Mouse (Mus musculus) midbrain, embryonic 15.5 days (tissue): ENCODE data around the gene Ferd3l. TPM values are rescaled to one million over a fixed set of nuclear protein-coding genes. Genes with fewer than 3 reads are reported as not detected.

ENCODE experiments used
- ATAC-seq: fragments of 200-750 bp; cut with Nextera tagmentation; replicated peaks from 2 replicates; pipeline ENCODE4 v1.8.0; 2017; ENCODE audit warnings: moderate TSS enrichment
- H3K27ac ChIP-seq: fragments of 300-500 bp; sonication (generic); 2 replicates; pipeline ENCODE4 v1.5.1; 2015; ENCODE audit warnings: mild to moderate bottlenecking, inconsistent platforms
- H3K27me3 ChIP-seq: fragments of 300-500 bp; sonication (generic); replicated peaks from 2 replicates; pipeline ENCODE4 v1.6.1; 2015; ENCODE audit warnings: inconsistent platforms
- H3K36me3 ChIP-seq: fragments of 300-500 bp; sonication (generic); replicated peaks from 2 replicates; pipeline ENCODE4 v1.6.1; 2015; ENCODE audit warnings: inconsistent platforms
- H3K4me1 ChIP-seq: fragments of 300-500 bp; sonication (generic); 2 replicates; pipeline ENCODE4 v1.6.1; 2015; ENCODE audit warnings: inconsistent platforms
- H3K4me2 ChIP-seq: fragments of 300-500 bp; sonication (generic); 2 replicates; pipeline ENCODE4 v1.6.1; 2015; ENCODE audit warnings: inconsistent platforms, mild to moderate bottlenecking, moderate library complexity
- H3K4me3 ChIP-seq: fragments of 300-500 bp; sonication (generic); 2 replicates; pipeline ENCODE4 v1.5.1; 2015; ENCODE audit warnings: mild to moderate bottlenecking, inconsistent platforms
- H3K9ac ChIP-seq: fragments of 300-500 bp; sonication (generic); 2 replicates; pipeline ENCODE4 v1.6.1; 2015; ENCODE audit warnings: mild to moderate bottlenecking, inconsistent platforms
- H3K9me3 ChIP-seq: fragments of 300-500 bp; sonication (generic); 2 replicates; pipeline ENCODE4 v1.6.1; 2016; ENCODE audit warnings: inconsistent platforms
- WGBS: fragments of 180-500 bp; shearing (Covaris S2); methylation state at CpG from one replicate; pipeline ENCODE4 v1.1.7; 2015; ENCODE audit warnings: mixed read lengths; 5-methylcytosine and 5-hydroxymethylcytosine counted together
- polyA plus RNA-seq: library from polyadenylated mRNA; unstranded; fragments of >200 nt; fragmentation: Nextera tagmentation; extraction: Ambion mirVana; gene quantifications from 2 replicates; pipeline ENCODE4 v1.2.1, GENCODE M21; 2015

Gene Ferd3l
- polyA plus RNA-seq: 0.71 and 0.86 TPM in 2 replicates

GRCm38 (mm10) chr12:33928331-33929192 lies at the start of gene Ferd3l:
Ferd3l (plus strand) TSS chr12:33928425.
- peak within 1 kb of the TSS; percentile 15; the same call in 1 of the 2 replicates for H3K9ac ChIP-seq

GRCm38 (mm10) chr12:33893956-33894355 lies 34.3 kb upstream of the Ferd3l start:
- H3K4me2 ChIP-seq: no peak overlapping the region
- H3K9ac ChIP-seq: no peak overlapping the region
- H3K4me3 ChIP-seq: no peak overlapping the region
- 89% methylated on average over 2 of the region's 2 CpGs for WGBS
- H3K9me3 ChIP-seq: no peaks in the 10 kb centered on the region
- no peak overlapping the region for H3K27ac ChIP-seq
- H3K27me3 ChIP-seq: no peaks in the 10 kb centered on the region
- no peaks in the 10 kb centered on the region for H3K4me1 ChIP-seq
- no peaks in the 10 kb centered on the region for H3K36me3 ChIP-seq
- no peak for ATAC-seq

More at GRCm38 (mm10) chr12:33928331-33929192, at the start of gene Ferd3l:
- Histone ChIP-seq H3K4me3 (peak within 1 kb of the TSS; percentile 37), H3K9me3 (no peaks in the 10 kb centered on the region), H3K36me3 (no peaks in the 10 kb centered on the region), H3K4me2 (peak within 1 kb of the TSS; percentile 68), H3K27ac (no peak within 1 kb of the TSS), H3K4me1 (peaks cover 20% of the 10 kb centered on the region), H3K27me3 (peaks cover 14% of the 10 kb centered on the region)
- 1% methylated on average over 39 of the region's 39 CpGs for WGBS
- ATAC-seq: peak; percentile 56

- H3K36me3 ChIP-seq: no peaks in the 10 kb centered on the region
- no peaks in the 10 kb centered on the region for H3K9me3 ChIP-seq
- no peaks in the 10 kb centered on the region for H3K4me1 ChIP-seq
- no peak overlapping the region for H3K27ac ChIP-seq
- no peak overlapping the region for H3K4me2 ChIP-seq
- no peak overlapping the region for H3K4me3 ChIP-seq
- no peaks in the 10 kb centered on the region for H3K27me3 ChIP-seq
- ATAC-seq: no peak
- H3K9ac ChIP-seq: no peak overlapping the region
- 85% methylated on average over 1 of the region's 1 CpGs for WGBS
Measured at GRCm38 (mm10) chr12:33894621-33895020, 33.6 kb upstream of the Ferd3l start.

- peaks cover 20% of the 10 kb centered on the region for H3K4me1 ChIP-seq
- 12% methylated on average over 3 of the region's 3 CpGs for WGBS
- H3K4me2 ChIP-seq: no peak overlapping the region
- no peaks in the 10 kb centered on the region for H3K9me3 ChIP-seq
- H3K27ac ChIP-seq: no peak overlapping the region
- no peak for ATAC-seq
- H3K9ac ChIP-seq: no peak overlapping the region
- peaks cover 14% of the 10 kb centered on the region for H3K27me3 ChIP-seq
- H3K4me3 ChIP-seq: no peak overlapping the region
- H3K36me3 ChIP-seq: no peaks in the 10 kb centered on the region
Measured at GRCm38 (mm10) chr12:33926751-33927150, 1.5 kb upstream of the Ferd3l start.

- Histone ChIP-seq H3K9ac (no peak overlapping the region), H3K27ac (no peak overlapping the region), H3K36me3 (no peaks in the 10 kb centered on the region), H3K4me3 (peak overlapping the region; percentile 37), H3K4me2 (peak overlapping the region; percentile 68), H3K27me3 (peaks cover 14% of the 10 kb centered on the region), H3K4me1 (peaks cover 20% of the 10 kb centered on the region), H3K9me3 (no peaks in the 10 kb centered on the region)
- peak; percentile 45; the same call in 1 of the 2 replicates for ATAC-seq
- 1% methylated on average over 15 of the region's 15 CpGs for WGBS
Measured at GRCm38 (mm10) chr12:33927334-33928098, 709 bp upstream of the Ferd3l start.

- Histone ChIP-seq H3K4me3 (no peak overlapping the region), H3K9ac (no peak overlapping the region), H3K36me3 (no peaks in the 10 kb centered on the region), H3K4me2 (no peak overlapping the region), H3K9me3 (no peaks in the 10 kb centered on the region), H3K4me1 (peaks cover 11% of the 10 kb centered on the region), H3K27ac (no peak overlapping the region), H3K27me3 (peaks cover 52% of the 10 kb centered on the region)
- WGBS: 4% methylated on average over 3 of the region's 3 CpGs
- no peak for ATAC-seq
Measured at GRCm38 (mm10) chr12:33952843-33953242, 24.6 kb downstream of the Ferd3l start.

- 8% methylated on average over 8 of the region's 8 CpGs for WGBS
- no peak for ATAC-seq
- H3K27ac ChIP-seq: no peak overlapping the region
- no peak overlapping the region for H3K4me2 ChIP-seq
- peaks cover 20% of the 10 kb centered on the region for H3K4me1 ChIP-seq
- H3K9ac ChIP-seq: no peak overlapping the region
- no peaks in the 10 kb centered on the region for H3K9me3 ChIP-seq
- H3K27me3 ChIP-seq: peaks cover 58% of the 10 kb centered on the region
- H3K4me3 ChIP-seq: no peak overlapping the region
- no peaks in the 10 kb centered on the region for H3K36me3 ChIP-seq
Measured at GRCm38 (mm10) chr12:33954931-33955565, 26.8 kb downstream of the Ferd3l start.

- H3K27me3 ChIP-seq: peaks cover 59% of the 10 kb centered on the region
- no peaks in the 10 kb centered on the region for H3K9me3 ChIP-seq
- H3K4me1 ChIP-seq: peaks cover 20% of the 10 kb centered on the region
- H3K4me2 ChIP-seq: no peak overlapping the region
- WGBS: 2% methylated on average over 28 of the region's 28 CpGs
- no peak overlapping the region for H3K9ac ChIP-seq
- H3K36me3 ChIP-seq: no peaks in the 10 kb centered on the region
- H3K4me3 ChIP-seq: no peak overlapping the region
- no peak for ATAC-seq
- no peak overlapping the region for H3K27ac ChIP-seq
Measured at GRCm38 (mm10) chr12:33955606-33956295, 27.5 kb downstream of the Ferd3l start.

GRCm38 (mm10) chr12:33956576-33957399 lies 28.6 kb downstream of the Ferd3l start:
- Histone ChIP-seq H3K27me3 (peaks cover 61% of the 10 kb centered on the region), H3K4me1 (peaks cover 20% of the 10 kb centered on the region), H3K9ac (no peak overlapping the region), H3K36me3 (no peaks in the 10 kb centered on the region), H3K4me2 (peak overlapping the region; percentile 82), H3K27ac (no peak overlapping the region), H3K4me3 (peak overlapping the region; percentile 43), H3K9me3 (no peaks in the 10 kb centered on the region)
- WGBS: under 1% methylated on average over 42 of the region's 43 CpGs
- 0 out of 2 replicates have a peak, but pooled peaks have one; percentile 30 for ATAC-seq

- ATAC-seq: peak; percentile 73
- Histone ChIP-seq H3K9me3 (no peaks in the 10 kb centered on the region), H3K9ac (peak within 1 kb of the TSS; percentile 21; the same call in 1 of the 2 replicates), H3K27ac (no peak within 1 kb of the TSS), H3K4me3 (peak within 1 kb of the TSS; percentile 43), H3K27me3 (peaks cover 66% of the 10 kb centered on the region), H3K36me3 (no peaks in the 10 kb centered on the region), H3K4me2 (peak within 1 kb of the TSS; percentile 82), H3K4me1 (peaks cover 20% of the 10 kb centered on the region)
- under 1% methylated on average over 87 of the region's 105 CpGs for WGBS
Measured at GRCm38 (mm10) chr12:33957400-33958240, 29.4 kb downstream of the Ferd3l start, which contains the start of gene Twist1. Twist1 (plus strand) TSS chr12:33957671.
